Mouse (Mus musculus): ENCODE data around the gene Krt7. TPM values are rescaled to one million over a fixed set of nuclear protein-coding genes. Genes with fewer than 3 reads are reported as not detected.

Gene Krt7
- polyA plus RNA-seq, 1 experiment from 2014 or later: 1.0 TPM

GRCm38 (mm10) chr15:101413916-101414635 is 3.2 kb downstream of the Krt7 start:
- no peak overlapping the region for H3K4me3 ChIP-seq (replicated peaks)
- H3K27me3 ChIP-seq (replicated peaks): peaks cover 28% of the 10 kb centered on the region
- no peak overlapping the region for H3K9ac ChIP-seq (replicated peaks)
- 62% methylated on average over 7 of the region's 7 CpGs for WGBS
- H3K9me3 ChIP-seq (replicated peaks): no peaks in the 10 kb centered on the region
- no peak overlapping the region for H3K27ac ChIP-seq (replicated peaks)
- ATAC-seq (ENCODE audit: low FRiP score): no peak
- no peak overlapping the region for H3K4me2 ChIP-seq
- H3K36me3 ChIP-seq: no peaks in the 10 kb centered on the region
- peaks cover 9% of the 10 kb centered on the region; the same call in 1 of the 2 replicates for H3K4me1 ChIP-seq

GRCm38 (mm10) chr15:101414807-101415565 is 4.1 kb downstream of the Krt7 start:
- no peaks in the 10 kb centered on the region for H3K9me3 ChIP-seq (replicated peaks)
- H3K4me1 ChIP-seq: peaks cover 9% of the 10 kb centered on the region; the same call in 1 of the 2 replicates
- peaks cover 28% of the 10 kb centered on the region for H3K27me3 ChIP-seq (replicated peaks)
- no peak overlapping the region for H3K4me2 ChIP-seq
- ATAC-seq (ENCODE audit: low FRiP score): no peak
- 49% methylated on average over 11 of the region's 11 CpGs for WGBS
- no peaks in the 10 kb centered on the region for H3K36me3 ChIP-seq
- no peak overlapping the region for H3K27ac ChIP-seq (replicated peaks)
- no peak overlapping the region for H3K4me3 ChIP-seq (replicated peaks)
- no peak overlapping the region for H3K9ac ChIP-seq (replicated peaks)

- Histone ChIP-seq H3K27ac (replicated peaks) (no peak overlapping the region), H3K4me3 (replicated peaks) (no peak overlapping the region), H3K9ac (replicated peaks) (no peak overlapping the region), H3K9me3 (replicated peaks) (no peaks in the 10 kb centered on the region), H3K36me3 (no peaks in the 10 kb centered on the region), H3K4me2 (no peak overlapping the region), H3K4me1 (peaks cover 9% of the 10 kb centered on the region; the same call in 1 of the 2 replicates), H3K27me3 (replicated peaks) (0 out of 2 replicates have a peak, but pooled peaks cover under 1% of the 10 kb centered on the region)
- WGBS: 76% methylated on average over 4 of the region's 4 CpGs
- ATAC-seq (ENCODE audit: low FRiP score): no peak
These were observed 8.1 kb downstream of the Krt7 start for GRCm38 (mm10) chr15:101418950-101419349.

GRCm38 (mm10) chr15:101420903-101421302 is 10.1 kb downstream of the Krt7 start:
- Histone ChIP-seq H3K27me3 (replicated peaks) (no peaks in the 10 kb centered on the region), H3K9ac (replicated peaks) (no peak overlapping the region), H3K4me3 (replicated peaks) (no peak overlapping the region), H3K4me2 (no peak overlapping the region), H3K27ac (replicated peaks) (no peak overlapping the region), H3K36me3 (no peaks in the 10 kb centered on the region), H3K9me3 (replicated peaks) (no peaks in the 10 kb centered on the region), H3K4me1 (no peaks in the 10 kb centered on the region)
- ATAC-seq (ENCODE audit: low FRiP score): no peak
- WGBS: 55% methylated on average over 6 of the region's 6 CpGs

GRCm38 (mm10) chr15:101424914-101425313 is 14.1 kb downstream of the Krt7 start:
- Histone ChIP-seq H3K4me2 (no peak overlapping the region), H3K36me3 (no peaks in the 10 kb centered on the region), H3K9ac (replicated peaks) (no peak overlapping the region), H3K4me3 (replicated peaks) (no peak overlapping the region), H3K9me3 (replicated peaks) (no peaks in the 10 kb centered on the region), H3K4me1 (no peaks in the 10 kb centered on the region), H3K27ac (replicated peaks) (no peak overlapping the region), H3K27me3 (replicated peaks) (no peaks in the 10 kb centered on the region)
- 21% methylated on average over 5 of the region's 5 CpGs for WGBS
- ATAC-seq (ENCODE audit: low FRiP score): no peak

- H3K27ac ChIP-seq (replicated peaks): no peak overlapping the region
- ATAC-seq (ENCODE audit: low FRiP score): no peak
- H3K4me3 ChIP-seq (replicated peaks): no peak overlapping the region
- WGBS: 92% methylated on average over 7 of the region's 7 CpGs
- H3K27me3 ChIP-seq (replicated peaks): peaks cover 34% of the 10 kb centered on the region
- H3K9me3 ChIP-seq (replicated peaks): no peaks in the 10 kb centered on the region
- H3K9ac ChIP-seq (replicated peaks): no peak overlapping the region
- H3K36me3 ChIP-seq: no peaks in the 10 kb centered on the region
- H3K4me1 ChIP-seq: peaks cover 9% of the 10 kb centered on the region
- H3K4me2 ChIP-seq: no peak overlapping the region
These were observed 25.8 kb downstream of the Krt7 start for GRCm38 (mm10) chr15:101436611-101437010.

- WGBS: 2% methylated on average over 34 of the region's 34 CpGs
- peak within 1 kb of the TSS; percentile 43 for H3K4me3 ChIP-seq (replicated peaks)
- peaks cover 9% of the 10 kb centered on the region for H3K4me1 ChIP-seq
- ATAC-seq (ENCODE audit: low FRiP score): no peak
- no peaks in the 10 kb centered on the region for H3K9me3 ChIP-seq (replicated peaks)
- H3K36me3 ChIP-seq: no peaks in the 10 kb centered on the region
- no peak within 1 kb of the TSS for H3K27ac ChIP-seq (replicated peaks)
- H3K27me3 ChIP-seq (replicated peaks): peaks cover 34% of the 10 kb centered on the region
- peak within 1 kb of the TSS; percentile 85 for H3K4me2 ChIP-seq
- H3K9ac ChIP-seq (replicated peaks): peak within 1 kb of the TSS; percentile 45
These were observed 27.7 kb downstream of the Krt7 start, which contains the start of gene Krt87 for GRCm38 (mm10) chr15:101438555-101438954. Gene Krt87 (minus strand): TSS chr15:101438804.

GRCm38 (mm10) chr15:101440837-101441236 is 30.0 kb downstream of the Krt7 start:
- H3K27ac ChIP-seq (replicated peaks): no peak overlapping the region
- H3K36me3 ChIP-seq: no peaks in the 10 kb centered on the region
- H3K9me3 ChIP-seq (replicated peaks): no peaks in the 10 kb centered on the region
- H3K9ac ChIP-seq (replicated peaks): no peak overlapping the region
- 84% methylated on average over 4 of the region's 4 CpGs for WGBS
- no peak overlapping the region for H3K4me2 ChIP-seq
- no peak for ATAC-seq (ENCODE audit: low FRiP score)
- H3K27me3 ChIP-seq (replicated peaks): peaks cover 34% of the 10 kb centered on the region
- peaks cover 9% of the 10 kb centered on the region for H3K4me1 ChIP-seq
- H3K4me3 ChIP-seq (replicated peaks): no peak overlapping the region

GRCm38 (mm10) chr15:101446572-101446971 is 35.7 kb downstream of the Krt7 start:
- no peak for ATAC-seq (ENCODE audit: low FRiP score)
- WGBS: 71% methylated on average over 11 of the region's 11 CpGs
- no peaks in the 10 kb centered on the region for H3K4me1 ChIP-seq
- H3K9me3 ChIP-seq (replicated peaks): no peaks in the 10 kb centered on the region
- H3K27ac ChIP-seq (replicated peaks): no peak overlapping the region
- no peaks in the 10 kb centered on the region for H3K27me3 ChIP-seq (replicated peaks)
- no peak overlapping the region for H3K9ac ChIP-seq (replicated peaks)
- no peaks in the 10 kb centered on the region for H3K36me3 ChIP-seq
- no peak overlapping the region for H3K4me3 ChIP-seq (replicated peaks)
- no peak overlapping the region for H3K4me2 ChIP-seq

GRCm38 (mm10) chr15:101447444-101447843 is 36.6 kb downstream of the Krt7 start, which contains the start of gene Krt88:
Gene Krt88 (plus strand): TSS chr15:101447744.
- WGBS: 65% methylated on average over 2 of the region's 2 CpGs
- H3K9ac ChIP-seq (replicated peaks): no peak within 1 kb of the TSS
- no peak within 1 kb of the TSS for H3K4me2 ChIP-seq
- no peak within 1 kb of the TSS for H3K27ac ChIP-seq (replicated peaks)
- no peaks in the 10 kb centered on the region for H3K36me3 ChIP-seq
- no peak for ATAC-seq (ENCODE audit: low FRiP score)
- no peaks in the 10 kb centered on the region for H3K4me1 ChIP-seq
- no peaks in the 10 kb centered on the region for H3K9me3 ChIP-seq (replicated peaks)
- H3K4me3 ChIP-seq (replicated peaks): no peak within 1 kb of the TSS
- no peaks in the 10 kb centered on the region for H3K27me3 ChIP-seq (replicated peaks)

- ATAC-seq (ENCODE audit: low FRiP score): no peak
- WGBS: 8% methylated on average over 13 of the region's 13 CpGs
- Histone ChIP-seq H3K9me3 (replicated peaks) (0 out of 2 replicates have a peak, but pooled peaks cover 3% of the 10 kb centered on the region), H3K36me3 (no peaks in the 10 kb centered on the region), H3K27me3 (replicated peaks) (no peaks in the 10 kb centered on the region), H3K4me3 (replicated peaks) (no peak overlapping the region), H3K4me1 (no peaks in the 10 kb centered on the region; the same call in 1 of the 2 replicates), H3K27ac (replicated peaks) (no peak overlapping the region), H3K9ac (replicated peaks) (no peak overlapping the region), H3K4me2 (peak overlapping the region; percentile 31)
These were observed 42.4 kb downstream of the Krt7 start for GRCm38 (mm10) chr15:101453093-101453736.

Data from neural tube, embryonic 15.5 days (tissue).